Mouse (Mus musculus) erythroblast, adult 5-6 weeks (primary cell): ENCODE results near the gene Gins1. TPM values are rescaled to one million over a fixed set of nuclear protein-coding genes. Genes with fewer than 3 reads are reported as not detected.

Experiments used
- total RNA-seq, 2 experiments: library from RNA; stranded (forward) in 1 of 2; stranded (reverse) in 1 of 2; fragments of 150-400 nt in 1 of 2; fragments of 200-764, 138-1000 nt in 1 of 2; gene quantifications; 2 replicates each; pipeline versions ENCODE4 v1.2.3 to v1.2.4; 2015 to 2017; ENCODE audit warnings: low replicate concordance in 2 of 2

Gins1 gene
- total RNA-seq, 2 experiments from 2014 or later, result 6.0 to 21.1 TPM

Other genes starting within 250 kb of the Gins1 start
- 6.3 and 12.1 TPM in 2 replicates for gene Acss1, start 236.9 kb upstream of the Gins1 start, total RNA-seq (2015; ENCODE audit: low replicate concordance)
- 16.0 and 17.6 TPM in 2 replicates for gene Acss1, start 236.9 kb upstream of the Gins1 start, total RNA-seq (2017; ENCODE audit: low replicate concordance)
- not detected in 2 replicates for gene Vsx1, start 216.0 kb upstream of the Gins1 start, total RNA-seq (2015; ENCODE audit: low replicate concordance)
- 0.14 TPM in 1 of 2 replicates, not detected in the other for gene Vsx1, start 216.0 kb upstream of the Gins1 start, total RNA-seq (2017; ENCODE audit: low replicate concordance)
- gene Entpd6, start 156.4 kb upstream of the Gins1 start, total RNA-seq (2015; ENCODE audit: low replicate concordance), result 1.3 and 2.3 TPM in 2 replicates
- gene Entpd6, start 156.4 kb upstream of the Gins1 start, total RNA-seq (2017; ENCODE audit: low replicate concordance), result 0.56 and 2.6 TPM in 2 replicates
- 2.1 and 2.3 TPM in 2 replicates for gene Pygb, start 118.7 kb upstream of the Gins1 start, total RNA-seq (2015; ENCODE audit: low replicate concordance)
- gene Pygb, start 118.7 kb upstream of the Gins1 start, total RNA-seq (2017; ENCODE audit: low replicate concordance), result 6.6 and 8.8 TPM in 2 replicates
- gene Abhd12, start 659 bp upstream of the Gins1 start, total RNA-seq (2015; ENCODE audit: low replicate concordance), result 14.6 and 26.1 TPM in 2 replicates
- gene Abhd12, start 659 bp upstream of the Gins1 start, total RNA-seq (2017; ENCODE audit: low replicate concordance), result 13.4 and 42.8 TPM in 2 replicates
- 16.9 and 21.9 TPM in 2 replicates for gene Ninl, start 134.0 kb downstream of the Gins1 start, total RNA-seq (2015; ENCODE audit: low replicate concordance)
- 71.1 and 103 TPM in 2 replicates for gene Ninl, start 134.0 kb downstream of the Gins1 start, total RNA-seq (2017; ENCODE audit: low replicate concordance)
- gene Nanp, start 134.0 kb downstream of the Gins1 start, total RNA-seq (2015; ENCODE audit: low replicate concordance), result 22.1 and 31.6 TPM in 2 replicates
- gene Nanp, start 134.0 kb downstream of the Gins1 start, total RNA-seq (2017; ENCODE audit: low replicate concordance), result 16.5 and 43.2 TPM in 2 replicates
- not detected in 2 replicates for gene Gm14151, start 186.9 kb downstream of the Gins1 start, total RNA-seq (2015; ENCODE audit: low replicate concordance)
- not detected in 2 replicates for gene Gm14151, start 186.9 kb downstream of the Gins1 start, total RNA-seq (2017; ENCODE audit: low replicate concordance)
- gene Gm14147, start 192.8 kb downstream of the Gins1 start, total RNA-seq (2015; ENCODE audit: low replicate concordance), result not detected in 2 replicates
- 0.56 TPM in 1 of 2 replicates, not detected in the other for gene Gm14147, start 192.8 kb downstream of the Gins1 start, total RNA-seq (2017; ENCODE audit: low replicate concordance)